Mouse (Mus musculus) MEL (cell line): ENCODE measurements around the gene Unc13c. TPM values are rescaled to one million over a fixed set of nuclear protein-coding genes. Genes with fewer than 3 reads are reported as not detected.

Experiments
- DNase-seq: peaks from one replicate; pipeline ENCODE4 v3.0.0; 2011; ENCODE audit warnings: low read depth, low spot score
- H3K27ac ChIP-seq: 2 replicates; pipeline ENCODE4 v1.5.1; 2012; ENCODE audit warnings: low read depth, mild to moderate bottlenecking, control low read depth, low read length, moderate library complexity; ENCODE audit not compliant: control insufficient read depth
- H3K27me3 ChIP-seq, 2 experiments: fragments of 150-350 bp in 1 of 2; sonication (generic) in 1 of 2; 2 replicates each; pipeline ENCODE4 v1.6.1; 2012; ENCODE audit warnings: low read length in 2 of 2, mild to moderate bottlenecking in 2 of 2, improper control_type of control experiment in 1 of 2, moderate library complexity in 1 of 2; ENCODE audit not compliant: insufficient read depth in 2 of 2, control insufficient read depth in 1 of 2
- H3K36me3 ChIP-seq, 2 experiments: 2 replicates each; pipeline ENCODE4 v1.6.1; 2012 to 2014; ENCODE audit warnings: low read length in 2 of 2, improper control_type of control experiment in 1 of 2, inconsistent platforms in 1 of 2, mild to moderate bottlenecking in 1 of 2; ENCODE audit not compliant: insufficient read depth in 2 of 2, control insufficient read depth in 1 of 2
- H3K4me1 ChIP-seq, 2 experiments: fragments of 150-350 bp in 1 of 2; sonication (generic) in 1 of 2; 2 replicates each; pipeline ENCODE4 v1.6.1; 2012; ENCODE audit warnings: low read length in 2 of 2, improper control_type of control experiment in 1 of 2, mild to moderate bottlenecking in 1 of 2; ENCODE audit not compliant: insufficient read depth in 2 of 2, control insufficient read depth in 1 of 2
- H3K4me3 ChIP-seq, 2 experiments: fragments of 150-350 bp in 1 of 2; sonication (generic) in 1 of 2; 2 replicates each; pipeline ENCODE4 v1.5.1; 2012; ENCODE audit warnings: low read depth in 2 of 2, low read length in 2 of 2, mild to moderate bottlenecking in 2 of 2, moderate library complexity in 2 of 2, control low read depth in 1 of 2, improper control_type of control experiment in 1 of 2; ENCODE audit not compliant: control insufficient read depth in 1 of 2, insufficient read depth in 1 of 2
- H3K79me2 ChIP-seq: 2 replicates; pipeline ENCODE4 v1.6.1; 2012; ENCODE audit warnings: mild to moderate bottlenecking, low read length, moderate library complexity; ENCODE audit not compliant: control insufficient read depth, poor library complexity, insufficient read depth
- H3K9ac ChIP-seq: 2 replicates; pipeline ENCODE4 v1.6.1; 2012; ENCODE audit warnings: low read depth, mild to moderate bottlenecking, control low read depth, low read length, moderate library complexity; ENCODE audit not compliant: control insufficient read depth, poor library complexity, severe bottlenecking
- H3K9me3 ChIP-seq: fragments of 150-350 bp; sonication (generic); replicated peaks from 2 replicates; pipeline ENCODE4 v1.6.1; 2012; ENCODE audit warnings: mild to moderate bottlenecking, low read length, improper control_type of control experiment, moderate library complexity; ENCODE audit not compliant: insufficient read depth
- CHD1 ChIP-seq: IDR thresholded peaks from 2 replicates; pipeline ENCODE4 v1.6.1; 2012; ENCODE audit warnings: low read depth, mild to moderate bottlenecking, inconsistent platforms, low read length, improper control_type of control experiment
- E2F4 ChIP-seq: IDR thresholded peaks from 2 replicates; pipeline ENCODE4 v1.6.1; 2011; ENCODE audit warnings: low read depth, low read length, improper control_type of control experiment, borderline replicate concordance
- GATA1 ChIP-seq: IDR thresholded peaks from 2 replicates; pipeline ENCODE4 v1.6.1; 2011; ENCODE audit warnings: low read depth, low read length, improper control_type of control experiment
- JUND ChIP-seq: IDR thresholded peaks from 2 replicates; pipeline ENCODE4 v1.6.1; 2011; ENCODE audit warnings: low read depth, mild to moderate bottlenecking, improper control_type of control experiment, low read length
- KAT2A ChIP-seq: conservative IDR thresholded peaks from 2 replicates; pipeline ENCODE4 v1.6.1; 2012; ENCODE audit warnings: low read depth, low read length, improper control_type of control experiment, inconsistent platforms
- MAX ChIP-seq: IDR thresholded peaks from 2 replicates; pipeline ENCODE4 v1.6.1; 2011; ENCODE audit warnings: low read length, improper control_type of control experiment
- MYC ChIP-seq: IDR thresholded peaks from 2 replicates; pipeline ENCODE4 v1.6.1; 2011; ENCODE audit warnings: low read depth, mild to moderate bottlenecking, low read length, improper control_type of control experiment, moderate library complexity
- NELFE ChIP-seq: IDR thresholded peaks from 2 replicates; pipeline ENCODE4 v1.6.1; 2011; ENCODE audit warnings: low read depth, low read length, improper control_type of control experiment
- POLR2A ChIP-seq, 2 experiments: IDR thresholded peaks; 2 replicates each; pipeline ENCODE4 v1.6.1; 2011 to 2012; ENCODE audit warnings: low read length in 2 of 2, mild to moderate bottlenecking in 2 of 2, control low read depth in 1 of 2, improper control_type of control experiment in 1 of 2, low read depth in 1 of 2, moderate library complexity in 1 of 2; ENCODE audit not compliant: control insufficient read depth in 1 of 2, insufficient read depth in 1 of 2, poor library complexity in 1 of 2
- POLR2AphosphoS2 ChIP-seq: IDR thresholded peaks from 2 replicates; pipeline ENCODE4 v1.6.1; 2011; ENCODE audit warnings: low read length, improper control_type of control experiment
- RAD21 ChIP-seq: IDR thresholded peaks from 2 replicates; pipeline ENCODE4 v1.6.1; 2011; ENCODE audit warnings: mild to moderate bottlenecking, low read depth, low read length, improper control_type of control experiment
- RCOR1 ChIP-seq: IDR thresholded peaks from 2 replicates; pipeline ENCODE4 v1.6.1; 2012; ENCODE audit warnings: low read depth, mild to moderate bottlenecking, inconsistent platforms, low read length, improper control_type of control experiment
- SMC3 ChIP-seq: IDR thresholded peaks from 2 replicates; pipeline ENCODE4 v1.6.1; 2011; ENCODE audit warnings: low read depth, low read length, improper control_type of control experiment
- TAL1 ChIP-seq: IDR thresholded peaks from 2 replicates; pipeline ENCODE4 v1.6.1; 2012; ENCODE audit warnings: mild to moderate bottlenecking, inconsistent platforms, low read length, moderate library complexity, mixed read lengths
- TCF12 ChIP-seq: IDR thresholded peaks from 2 replicates; pipeline ENCODE4 v1.6.1; 2014; ENCODE audit warnings: low read depth, mild to moderate bottlenecking, inconsistent platforms, low read length, improper control_type of control experiment, moderate library complexity
- USF1 ChIP-seq: IDR thresholded peaks from 2 replicates; pipeline ENCODE4 v1.6.1; 2014; ENCODE audit warnings: low read depth, mild to moderate bottlenecking, inconsistent platforms, low read length, improper control_type of control experiment, moderate library complexity
- USF2 ChIP-seq, 2 experiments: IDR thresholded peaks; 2 replicates each; pipeline ENCODE4 v1.6.1; 2011 to 2012; ENCODE audit warnings: improper control_type of control experiment in 2 of 2, low read length in 2 of 2, borderline replicate concordance in 1 of 2, inconsistent platforms in 1 of 2, low read depth in 1 of 2, mild to moderate bottlenecking in 1 of 2; ENCODE audit not compliant: insufficient read depth in 1 of 2
- ZMIZ1 ChIP-seq: IDR thresholded peaks from 2 replicates; pipeline ENCODE4 v1.6.1; 2012; ENCODE audit warnings: low read depth, mild to moderate bottlenecking, inconsistent platforms, low read length, improper control_type of control experiment, moderate library complexity
- ZNF384 ChIP-seq: IDR thresholded peaks from 2 replicates; pipeline ENCODE4 v1.6.1; 2012; ENCODE audit warnings: low read depth, mild to moderate bottlenecking, inconsistent platforms, low read length, improper control_type of control experiment
- polyA plus RNA-seq, 2 experiments: library from polyadenylated mRNA; stranded (reverse) in 1 of 2; unstranded in 1 of 2; fragments of >175 nt in 1 of 2; fragments of >200 nt in 1 of 2; gene quantifications; 2 replicates each; pipeline versions ENCODE4 v1.2.1 to v1.2.4; 2012; ENCODE audit warnings: low replicate concordance in 2 of 2, low read depth in 1 of 2; ENCODE audit not compliant: insufficient read length in 2 of 2, insufficient read depth in 1 of 2, missing spikeins in 1 of 2
- total RNA-seq: library from RNA; depleted of rRNA; stranded (reverse); fragments of 300-350 nt; gene quantifications from 2 replicates; pipeline ENCODE4 v1.2.3, GENCODE M21; 2012

Gene Unc13c
- total and polyA plus RNA-seq, 3 experiments = not detected

- Histone ChIP-seq H3K9me3 (no peaks in the 10 kb centered on the region), H3K27ac (no peak overlapping the region), H3K36me3 (no peaks in the 10 kb centered on the region), H3K79me2 (no peaks in the 10 kb centered on the region), H3K4me3 (no peak overlapping the region), H3K9ac (no peak overlapping the region), H3K27me3 (no peaks in the 10 kb centered on the region), H3K4me1 (no peaks in the 10 kb centered on the region)
- no peak for DNase-seq
- TF ChIP-seq RAD21 = no peak
- TF ChIP-seq SMC3 = no peak
- TF ChIP-seq CHD1 = no peak
- no peak for TF ChIP-seq E2F4
Measured at GRCm38 (mm10) chr9:73725717-73726662, 242.8 kb downstream of the Unc13c start.

DNA sequence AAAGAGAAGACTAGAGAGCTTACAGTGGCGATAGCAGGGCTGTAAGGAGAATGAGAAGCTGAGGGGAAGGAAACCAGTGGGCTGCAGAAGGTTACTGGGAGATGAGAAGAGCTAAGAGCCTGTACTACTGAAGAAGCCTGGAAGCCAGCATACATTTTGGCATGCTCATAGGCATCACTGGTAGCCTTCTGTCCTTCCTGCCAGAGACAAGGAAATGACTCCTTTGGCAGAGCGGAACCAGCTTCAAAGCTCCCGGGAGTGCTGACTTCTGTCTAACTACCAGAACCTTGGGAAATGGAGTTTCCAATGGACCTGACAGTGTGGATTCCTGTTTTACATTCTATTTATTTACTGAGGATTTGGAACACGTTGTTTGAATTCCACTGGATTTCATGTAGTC lies 244.0 kb downstream of the Unc13c start:
- Histone ChIP-seq H3K79me2 (no peaks in the 10 kb centered on the region), H3K9ac (no peak overlapping the region), H3K9me3 (no peaks in the 10 kb centered on the region), H3K27ac (no peak overlapping the region), H3K27me3 (no peaks in the 10 kb centered on the region), H3K4me1 (no peaks in the 10 kb centered on the region), H3K4me3 (no peak overlapping the region), H3K36me3 (no peaks in the 10 kb centered on the region)
- TF ChIP-seq RCOR1 (no peak), POLR2AphosphoS2 (no peak)
- no peak for DNase-seq

GRCm38 (mm10) chr9:73713508-73713907 lies 255.3 kb downstream of the Unc13c start:
- Histone ChIP-seq H3K9ac (no peak overlapping the region), H3K4me1 (no peaks in the 10 kb centered on the region), H3K36me3 (no peaks in the 10 kb centered on the region), H3K27ac (no peak overlapping the region), H3K79me2 (no peaks in the 10 kb centered on the region), H3K9me3 (no peaks in the 10 kb centered on the region), H3K27me3 (no peaks in the 10 kb centered on the region), H3K4me3 (no peak overlapping the region)
- DNase-seq = no peak
- TF ChIP-seq JUND (no peak), KAT2A (no peak), MYC (no peak), TAL1 (no peak), POLR2A (IDR thresholded peaks at IDR 0.05; ENCODE audit: control insufficient read depth in 1 of 2, insufficient read depth in 1 of 2, low read depth in 1 of 2, low read length in 2 of 2, poor library complexity in 1 of 2) (no peak), ZMIZ1 (no peak), USF1 (no peak), USF2 (IDR thresholded peaks at IDR 0.05; ENCODE audit: borderline replicate concordance in 1 of 2, insufficient read depth in 1 of 2, low read depth in 1 of 2, low read length in 2 of 2) (no peak), TCF12 (no peak), POLR2AphosphoS2 (no peak), ZNF384 (no peak), NELFE (no peak), MAX (no peak), GATA1 (no peak)
